Mouse (Mus musculus) heart, postnatal 25 days (tissue): ENCODE results near the gene Mpzl3. TPM values are rescaled to one million over a fixed set of nuclear protein-coding genes. Genes with fewer than 3 reads are reported as not detected.

ENCODE experiments used
- DNase-seq: peaks from one replicate; pipeline ENCODE4 v3.0.0; 2022; ENCODE audit warnings: low spot score
- intact Hi-C: fragments of 180-260 bp; cut with DNase I; formaldehyde crosslinking; loops from one replicate; pipeline ENCODE4 v1.15.1; 2025
- total RNA-seq, 2 experiments: library from RNA; stranded (reverse); gene quantifications; 2 replicates each; pipeline ENCODE4 v1.2.3; 2021

The Mpzl3 gene
- total RNA-seq, 2 experiments from 2014 or later = 1.5 to 2.6 TPM

GRCm38 (mm10) chr9:45092641-45093040 is 37.7 kb downstream of the Mpzl3 start:
- intact Hi-C loops = no loop called here
- DNase-seq = no peak

- intact Hi-C loops = no loop called here
- no peak for DNase-seq
Measured at GRCm38 (mm10) chr9:45095149-45095937, 40.4 kb downstream of the Mpzl3 start.

DNA sequence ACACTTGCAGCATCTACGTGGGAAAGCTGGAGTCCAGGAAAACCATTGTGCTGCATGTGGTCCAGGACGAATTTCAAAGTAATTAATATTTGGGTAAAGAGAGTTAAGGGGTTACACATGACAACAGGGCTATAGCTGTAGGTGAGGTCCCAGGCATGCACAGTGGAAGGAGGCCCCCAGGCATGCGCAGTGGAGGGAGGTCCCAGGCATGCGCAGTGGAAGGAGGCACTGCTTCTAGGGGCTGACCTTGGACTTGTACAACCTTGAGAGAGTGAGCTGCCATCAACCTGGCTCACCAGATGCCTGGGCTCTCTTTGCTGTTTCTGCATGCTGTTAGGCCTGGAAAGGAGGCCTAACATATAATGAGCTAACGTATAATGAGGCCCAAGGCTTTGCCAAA is 42.9 kb downstream of the Mpzl3 start:
- intact Hi-C loops = no loop called here
- DNase-seq = no peak

DNA sequence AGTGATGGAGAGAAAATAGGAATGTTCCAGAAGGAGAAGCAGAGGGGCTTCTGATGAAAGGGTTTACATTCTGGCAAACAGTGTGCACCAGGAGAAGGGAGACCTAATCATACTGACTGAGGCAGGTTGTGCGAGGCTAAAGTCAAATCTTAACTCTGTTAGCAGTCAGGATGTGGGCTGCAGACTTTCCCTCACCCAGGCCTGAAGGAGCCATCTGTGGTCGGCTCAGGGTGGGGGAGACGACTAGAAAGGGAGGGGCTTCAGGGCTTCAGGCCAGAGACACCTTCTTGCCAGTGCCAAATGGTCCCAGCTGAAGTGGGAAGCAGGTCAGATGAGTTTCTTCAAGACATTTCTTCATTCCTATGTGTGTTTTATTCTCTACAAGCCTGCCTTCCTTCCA is 43.4 kb downstream of the Mpzl3 start:
- no peak for DNase-seq
- intact Hi-C loops = no loop called here

GRCm38 (mm10) chr9:45102528-45102927 is 47.5 kb downstream of the Mpzl3 start:
- intact Hi-C loops = no loop called here
- DNase-seq = no peak

DNA sequence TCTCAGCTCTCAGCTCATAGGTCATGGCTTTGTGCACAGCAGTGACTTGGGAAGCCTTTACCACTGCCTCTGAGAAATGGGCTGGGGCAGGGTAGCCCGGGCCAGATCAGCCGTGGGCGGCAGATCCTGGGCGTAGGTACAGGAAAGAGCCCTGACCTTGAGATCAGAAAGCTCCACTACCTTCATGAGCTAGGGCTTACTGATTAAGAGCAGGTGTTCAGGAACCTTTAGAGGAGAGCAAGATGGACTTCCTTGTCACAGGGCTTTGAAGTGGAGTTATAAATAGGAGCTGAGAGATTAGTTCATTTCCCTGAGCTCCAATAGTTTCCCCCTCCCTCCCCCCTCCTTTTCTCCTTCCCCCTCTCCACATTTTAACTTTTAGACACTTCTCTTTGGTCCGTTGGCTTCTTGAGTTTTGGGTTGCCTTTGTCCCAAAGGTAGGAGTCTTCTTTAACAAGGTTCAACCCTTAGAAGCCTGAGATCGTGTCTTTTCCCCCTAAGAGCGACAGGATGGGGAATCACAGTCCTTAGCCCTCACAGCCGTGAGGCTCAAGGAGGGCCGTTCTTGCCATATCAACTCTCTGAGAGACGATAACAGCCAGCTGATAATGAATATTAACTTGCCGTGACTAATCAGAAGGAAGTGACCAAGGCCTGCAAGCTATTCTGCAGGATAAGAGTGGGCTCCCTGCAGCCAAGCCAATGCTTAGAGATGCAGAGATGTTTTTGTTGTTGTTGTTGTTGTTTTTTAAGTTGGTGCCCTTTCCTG is 48.4 kb downstream of the Mpzl3 start:
- DNase-seq = no peak
- intact Hi-C loops = no loop called here

DNA sequence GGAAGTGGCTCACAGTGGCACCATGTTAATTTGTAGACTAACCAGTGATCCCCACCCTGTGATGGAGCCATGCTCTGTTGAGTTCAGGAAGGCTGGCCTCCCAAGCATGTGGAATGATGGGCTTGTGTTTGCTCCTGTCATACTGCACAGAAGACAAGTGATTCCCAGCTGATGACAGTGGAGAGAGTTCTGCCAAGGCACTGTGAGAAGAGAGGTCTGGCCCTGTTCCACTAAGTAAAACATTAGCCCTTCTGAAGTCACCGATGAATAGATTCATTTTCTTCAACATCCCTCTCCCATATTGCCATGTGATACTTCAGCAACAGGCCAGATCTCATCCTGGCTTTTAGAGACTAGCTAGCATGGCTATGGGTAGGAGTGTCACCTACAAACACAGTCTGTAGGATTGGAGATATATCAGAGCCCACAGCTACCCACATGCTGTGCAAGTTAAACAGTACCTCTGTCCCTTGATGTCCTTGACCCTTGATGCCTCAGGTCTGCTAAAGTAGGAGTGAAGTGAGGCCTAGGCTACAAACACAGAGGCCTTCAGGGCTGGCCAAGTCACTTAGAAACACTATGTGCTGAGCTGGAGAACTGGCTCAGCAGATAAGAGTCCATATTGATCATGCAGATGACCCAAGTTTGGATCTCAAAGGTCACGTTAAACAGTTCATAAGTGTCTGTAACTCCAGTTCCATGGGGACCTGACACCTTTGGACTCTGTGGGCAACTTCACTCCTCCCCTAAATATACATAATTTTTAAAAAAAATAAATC is 50.8 kb downstream of the Mpzl3 start:
- intact Hi-C loops = no loop called here
- no peak for DNase-seq

GRCm38 (mm10) chr9:45115706-45116105 is 60.7 kb downstream of the Mpzl3 start:
- DNase-seq = no peak
- intact Hi-C loops = no loop called here

DNA sequence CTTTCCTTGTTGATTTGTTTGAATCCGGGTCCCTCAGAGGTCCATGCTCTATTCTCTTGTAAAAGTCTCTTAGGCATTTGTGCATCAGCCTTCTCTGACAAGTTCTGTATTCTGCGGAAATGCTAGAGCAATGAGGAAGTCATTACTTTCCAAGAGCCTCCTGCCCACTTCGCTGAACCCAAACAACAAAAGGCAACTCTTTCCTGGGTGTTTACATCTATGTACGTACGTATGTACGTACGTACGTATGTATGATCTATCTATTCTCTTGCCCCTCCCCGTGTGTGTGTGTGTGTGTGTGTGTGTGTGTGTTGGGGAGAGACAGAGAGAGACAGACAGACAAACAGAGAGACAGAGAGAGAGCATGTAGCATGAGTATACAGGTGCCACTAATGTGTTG is 61.8 kb downstream of the Mpzl3 start:
- intact Hi-C loops = no loop called here
- no peak for DNase-seq

GRCm38 (mm10) chr9:45117741-45118431 is 62.9 kb downstream of the Mpzl3 start, which contains the start of gene Scn2b:
Gene Scn2b, plus strand, starts transcription at chr9:45117782.
- intact Hi-C loops = no loop called here

GRCm38 (mm10) chr9:45118552-45118951 is 63.6 kb downstream of the Mpzl3 start:
- intact Hi-C loops = no loop called here
- no peak for DNase-seq

More at GRCm38 (mm10) chr9:45117741-45118431, 62.9 kb downstream of the Mpzl3 start, which contains the start of gene Scn2b:
- DNase-seq = no peak

GRCm38 (mm10) chr9:45119316-45119953 is 64.4 kb downstream of the Mpzl3 start:
- no peak for DNase-seq
- intact Hi-C loops = no loop called here

GRCm38 (mm10) chr9:45119954-45120530 is 65.1 kb downstream of the Mpzl3 start:
- intact Hi-C loops = no loop called here
- DNase-seq = no peak

GRCm38 (mm10) chr9:45120567-45120966 is 65.6 kb downstream of the Mpzl3 start:
- intact Hi-C loops = no loop called here
- DNase-seq = no peak

DNA sequence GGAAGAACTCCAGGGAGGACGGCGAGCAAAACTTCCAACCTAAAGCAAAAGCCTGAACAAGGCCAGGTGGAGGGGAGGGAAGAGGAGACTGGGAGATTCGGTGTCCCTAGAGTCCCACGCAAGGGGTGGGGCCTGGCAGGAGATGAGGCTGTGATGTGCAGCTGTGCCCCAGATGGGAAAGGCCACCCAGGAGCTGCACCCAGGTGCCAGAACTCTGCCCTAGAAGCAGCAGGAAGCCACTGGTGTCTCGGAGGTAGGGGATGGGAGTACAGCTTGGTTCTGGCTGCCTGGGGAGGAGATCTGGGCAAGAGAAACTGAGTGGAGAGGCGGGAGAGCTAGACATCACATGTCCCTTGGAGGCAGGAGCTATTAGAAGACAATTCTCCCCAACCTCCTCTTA is 66.0 kb downstream of the Mpzl3 start:
- intact Hi-C loops = loop anchor here (1.0 kb wide), 1 partner anchor 25 kb away; no protein-coding TSS in a partner anchor

DNA sequence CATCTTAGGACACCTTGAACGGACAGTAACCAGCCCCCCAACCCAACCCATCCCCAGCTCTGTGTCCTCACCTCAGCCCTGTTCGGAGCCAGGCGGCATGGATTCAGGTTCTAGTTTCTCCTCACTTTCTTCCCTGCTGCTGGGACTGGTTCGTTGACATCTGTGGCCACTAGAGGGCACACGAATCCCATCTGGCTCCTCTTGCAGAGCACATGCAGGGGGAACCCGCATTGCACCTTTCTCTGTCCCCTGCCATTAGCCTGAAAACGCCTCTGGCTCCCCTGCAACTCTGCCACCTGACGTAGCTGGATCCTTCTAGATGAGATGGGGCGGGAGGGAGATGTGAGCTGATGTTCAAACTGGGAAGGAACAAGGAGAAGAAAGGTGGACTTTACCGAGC is 66.8 kb downstream of the Mpzl3 start:
- DNase-seq = peak; percentile 21
- intact Hi-C loops = loop anchor here (1.0 kb wide), 1 partner anchor 25 kb away; no protein-coding TSS in a partner anchor

More for the DNA sequence above, 66.0 kb downstream of the Mpzl3 start:
- no peak for DNase-seq

DNA sequence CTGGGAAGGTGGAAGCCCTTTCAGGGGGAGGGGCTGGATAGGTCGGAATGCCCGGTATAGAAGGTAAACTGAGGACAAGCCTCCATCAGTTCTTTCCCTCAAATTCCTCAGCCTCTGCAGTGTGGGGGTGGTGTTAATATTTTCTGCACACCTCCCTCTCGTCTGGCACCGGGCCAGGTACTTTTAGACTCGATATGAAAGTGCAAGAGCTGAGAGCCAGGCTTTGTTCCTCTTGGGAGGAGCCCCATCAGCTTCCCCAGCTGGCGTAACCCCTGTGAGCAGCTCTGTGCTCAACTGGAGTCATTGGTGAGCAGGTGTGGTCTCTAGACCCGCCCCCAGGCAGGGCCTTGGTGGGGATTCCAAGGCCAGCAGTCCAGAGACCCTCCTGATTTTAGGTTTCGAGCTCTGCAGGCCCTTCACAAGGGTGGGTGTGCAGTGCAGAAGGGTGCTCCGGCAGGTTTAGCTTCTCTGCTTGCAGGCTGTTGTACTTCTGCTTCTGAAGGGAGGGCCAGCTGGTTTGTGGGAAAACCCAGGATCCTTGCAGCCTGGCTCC is 67.3 kb downstream of the Mpzl3 start:
- intact Hi-C loops = no loop called here
- DNase-seq = no peak

DNA sequence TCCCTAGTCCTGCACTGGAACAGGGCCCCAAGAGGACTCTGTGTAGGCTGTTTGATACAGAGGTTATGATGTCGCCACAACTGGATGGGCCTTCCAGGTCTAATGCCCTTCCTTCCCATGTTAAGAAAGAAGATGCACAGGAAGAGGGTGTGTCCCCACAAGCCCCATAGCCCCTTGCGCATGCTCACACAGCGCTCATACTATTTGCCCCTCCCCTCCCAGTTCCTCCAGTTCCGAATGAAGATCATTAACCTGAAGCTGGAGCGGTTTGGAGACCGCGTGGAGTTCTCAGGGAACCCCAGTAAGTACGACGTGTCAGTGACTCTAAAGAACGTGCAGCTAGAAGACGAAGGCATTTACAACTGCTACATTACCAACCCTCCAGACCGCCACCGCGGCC is 70.2 kb downstream of the Mpzl3 start:
- DNase-seq = no peak
- intact Hi-C loops = no loop called here

- intact Hi-C loops = no loop called here
- no peak for DNase-seq
Measured at GRCm38 (mm10) chr9:45126941-45127340, 72.0 kb downstream of the Mpzl3 start.
